Mouse (Mus musculus) bone marrow, adult 2 months (tissue): ENCODE results near the gene Endod1.

Experiments
- CTCF ChIP-seq: fragments of 200-500 bp; IDR thresholded peaks from 2 replicates; pipeline ENCODE4 v1.5.1; 2011; ENCODE audit warnings: low read length, control low read depth; ENCODE audit not compliant: control insufficient read depth, insufficient read depth
- POLR2A ChIP-seq: fragments of 200-500 bp; IDR thresholded peaks from 2 replicates; pipeline ENCODE4 v1.6.1; 2011; ENCODE audit warnings: low read depth, mild to moderate bottlenecking, control low read depth, low read length, borderline replicate concordance; ENCODE audit not compliant: control insufficient read depth

DNA sequence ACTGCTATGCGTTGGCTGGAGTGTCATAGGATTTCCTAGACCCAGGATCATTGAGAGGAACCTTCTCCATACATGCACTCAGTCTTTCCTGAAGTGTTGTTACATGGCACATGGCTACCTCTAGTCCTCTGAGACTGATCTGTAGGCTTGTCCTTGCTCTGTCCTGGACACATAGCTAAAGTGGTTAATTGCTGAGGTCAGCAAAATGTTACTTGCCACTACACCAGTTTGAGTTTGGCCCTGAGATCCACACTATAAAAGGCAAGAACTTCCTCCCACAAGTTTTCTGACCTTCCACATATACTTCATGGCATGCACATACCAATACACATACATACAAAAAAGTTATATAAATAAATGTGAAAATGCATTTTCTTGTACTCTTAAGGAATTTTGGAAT, 64.7 kb downstream of the Endod1 start:
- TF ChIP-seq CTCF (no peak), POLR2A (no peak)
